Mouse (Mus musculus): ENCODE measurements around the gene Neurl1a. TPM values are rescaled to one million over a fixed set of nuclear protein-coding genes. Genes with fewer than 3 reads are reported as not detected.
A peak's percentile ranks its signal among the peaks of the same experiment; 100 is the strongest.

Neurl1a gene
- polyA plus RNA-seq (2012; rRNA removed): 1.6 and 2.0 TPM in 2 replicates

DNA sequence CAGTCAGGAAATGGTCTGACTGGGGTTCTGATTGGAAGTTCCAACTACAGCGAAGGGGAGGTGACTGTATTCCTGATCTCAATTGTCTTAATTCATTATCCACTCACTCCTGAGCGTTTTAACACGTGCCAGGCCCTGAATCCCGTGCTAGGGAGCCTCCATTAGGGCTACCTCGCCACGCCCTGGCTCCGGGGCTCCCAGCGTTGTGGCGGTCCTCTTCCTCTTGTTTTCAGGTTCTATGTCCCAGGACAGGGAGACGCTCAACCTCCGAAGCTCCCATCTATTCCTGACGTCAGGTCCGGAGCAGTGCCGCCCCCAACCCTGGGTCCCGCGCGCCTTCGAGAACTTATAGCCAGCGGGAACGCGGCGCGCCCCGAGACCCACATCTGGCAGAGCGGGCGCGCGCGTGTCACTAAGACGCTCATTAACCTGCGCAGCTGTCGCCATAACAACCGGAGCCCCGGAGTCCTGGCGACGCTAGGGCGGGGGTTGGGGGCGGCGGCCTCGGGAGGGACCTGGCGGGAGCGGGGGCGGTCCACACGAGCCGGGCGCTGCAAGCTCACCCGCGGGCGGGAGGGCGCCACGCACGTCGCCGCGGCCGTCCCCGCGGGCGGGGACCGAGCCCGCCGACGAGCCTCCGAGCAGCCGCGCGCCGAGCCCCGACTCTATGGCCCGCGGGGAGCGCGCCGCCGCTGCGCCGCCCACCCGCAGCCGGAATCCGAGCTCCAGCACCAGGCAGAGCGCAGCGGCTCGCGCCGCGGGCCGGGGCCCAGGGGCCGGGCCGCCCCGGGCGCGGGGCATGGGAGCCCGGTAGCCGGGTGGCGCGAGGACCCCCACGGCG lies at the start of gene Neurl1a:
Gene Neurl1a, plus strand, starts transcription at position 390 of the 841 bp plus-strand sequence.
- WGBS: 1% methylated on average over 98 of the region's 98 CpGs
- peak; percentile 19 for DNase-seq
- no peak within 1 kb of the TSS; the same call in 1 of the 2 replicates for H3K27ac ChIP-seq (ENCODE audit: control insufficient read depth, insufficient read depth, low read length)

DNA sequence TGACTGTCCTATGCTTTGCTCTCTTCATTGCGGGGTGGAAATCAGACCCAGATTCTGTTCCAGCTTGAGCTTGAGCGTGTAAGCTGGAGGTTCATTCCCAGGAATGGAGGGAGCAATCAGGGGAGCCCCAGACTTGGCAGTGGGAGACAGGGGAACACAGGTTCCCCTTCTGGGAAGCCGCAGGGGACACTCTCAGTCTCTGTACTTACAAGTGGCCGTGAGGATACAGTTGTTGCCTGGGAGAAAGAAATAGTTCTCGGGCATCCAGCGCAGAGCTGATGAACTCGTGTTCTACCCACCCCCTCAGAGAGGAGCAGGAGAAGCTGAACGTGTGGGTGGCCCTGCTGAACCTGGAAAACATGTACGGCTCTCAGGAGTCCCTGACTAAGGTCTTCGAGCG lies 49.8 kb upstream of the Neurl1a start:
- Histone ChIP-seq H3K4me1 (replicated peaks; ENCODE audit: control insufficient read depth, insufficient read depth, low read length) (peaks cover 10% of the 10 kb centered on the region), H3K4me3 (ENCODE audit: control insufficient read depth, insufficient read depth, low read length) (no peak overlapping the region), H3K36me3 (ENCODE audit: control insufficient read depth, insufficient read depth, low read length) (peaks cover 35% of the 10 kb centered on the region), H3K27me3 (ENCODE audit: control insufficient read depth, insufficient read depth, low read length) (no peaks in the 10 kb centered on the region), H3K27ac (ENCODE audit: control insufficient read depth, insufficient read depth, low read length) (no peak overlapping the region)
- no peak for TF ChIP-seq CTCF (IDR thresholded peaks at IDR 0.05; ENCODE audit: borderline replicate concordance, control insufficient read depth, extremely low read depth, insufficient read depth, low read length, poor library complexity)
- TF ChIP-seq POLR2A (IDR thresholded peaks at IDR 0.05; ENCODE audit: control insufficient read depth, extremely low read depth, insufficient read depth, low read length, poor library complexity): no peak
- 96% methylated on average over 11 of the region's 11 CpGs for WGBS
- no peak for DNase-seq

More for the DNA sequence above, at the start of gene Neurl1a:
- Histone ChIP-seq H3K4me1 (replicated peaks; ENCODE audit: control insufficient read depth, insufficient read depth, low read length) (peaks cover 10% of the 10 kb centered on the region), H3K36me3 (ENCODE audit: control insufficient read depth, insufficient read depth, low read length) (no peaks in the 10 kb centered on the region), H3K27me3 (ENCODE audit: control insufficient read depth, insufficient read depth, low read length) (peaks cover 6% of the 10 kb centered on the region), H3K4me3 (ENCODE audit: control insufficient read depth, insufficient read depth, low read length) (peak within 1 kb of the TSS; percentile 27)
- TF ChIP-seq POLR2A (IDR thresholded peaks at IDR 0.05; ENCODE audit: control insufficient read depth, extremely low read depth, insufficient read depth, low read length, poor library complexity): no peak

DNA sequence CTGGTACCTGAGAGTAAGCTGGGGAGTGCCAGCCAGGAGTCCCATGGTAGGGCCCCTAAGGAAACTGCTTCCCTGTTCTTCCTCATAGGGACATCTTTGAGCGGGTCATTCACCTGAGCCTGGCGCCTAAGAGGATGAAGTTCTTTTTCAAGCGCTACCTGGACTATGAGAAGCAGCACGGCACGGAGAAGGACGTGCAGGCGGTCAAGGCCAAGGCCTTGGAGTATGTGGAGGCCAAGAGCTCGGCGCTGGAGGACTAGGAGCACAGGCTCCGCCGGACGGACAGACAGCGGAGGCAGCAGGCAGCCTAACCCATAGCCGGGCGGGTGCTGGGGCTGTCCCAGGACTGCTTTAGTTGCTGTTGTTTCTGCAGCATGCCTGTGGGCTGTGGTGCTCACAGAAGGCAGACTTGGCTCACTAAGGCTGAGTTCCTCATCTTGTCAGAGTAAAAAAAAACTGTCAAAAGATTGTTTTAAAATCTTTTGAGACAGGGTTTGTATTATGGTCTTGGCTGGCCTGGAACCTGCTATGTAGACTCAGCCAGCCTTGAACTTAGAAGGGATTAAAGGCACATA lies 48.0 kb upstream of the Neurl1a start:
- TF ChIP-seq CTCF (IDR thresholded peaks at IDR 0.05; ENCODE audit: borderline replicate concordance, control insufficient read depth, extremely low read depth, insufficient read depth, low read length, poor library complexity): no peak
- no peak for TF ChIP-seq POLR2A (IDR thresholded peaks at IDR 0.05; ENCODE audit: control insufficient read depth, extremely low read depth, insufficient read depth, low read length, poor library complexity)
- H3K4me3 ChIP-seq (ENCODE audit: control insufficient read depth, insufficient read depth, low read length): no peak overlapping the region
- H3K27me3 ChIP-seq (ENCODE audit: control insufficient read depth, insufficient read depth, low read length): no peaks in the 10 kb centered on the region
- H3K27ac ChIP-seq (ENCODE audit: control insufficient read depth, insufficient read depth, low read length): no peak overlapping the region
- peaks cover 32% of the 10 kb centered on the region for H3K36me3 ChIP-seq (ENCODE audit: control insufficient read depth, insufficient read depth, low read length)
- H3K4me1 ChIP-seq (replicated peaks; ENCODE audit: control insufficient read depth, insufficient read depth, low read length): peaks cover 12% of the 10 kb centered on the region
- whole genome bisulfite sequencing: 95% methylated on average over 15 of the region's 15 CpGs
- DNase-seq: no peak

DNA sequence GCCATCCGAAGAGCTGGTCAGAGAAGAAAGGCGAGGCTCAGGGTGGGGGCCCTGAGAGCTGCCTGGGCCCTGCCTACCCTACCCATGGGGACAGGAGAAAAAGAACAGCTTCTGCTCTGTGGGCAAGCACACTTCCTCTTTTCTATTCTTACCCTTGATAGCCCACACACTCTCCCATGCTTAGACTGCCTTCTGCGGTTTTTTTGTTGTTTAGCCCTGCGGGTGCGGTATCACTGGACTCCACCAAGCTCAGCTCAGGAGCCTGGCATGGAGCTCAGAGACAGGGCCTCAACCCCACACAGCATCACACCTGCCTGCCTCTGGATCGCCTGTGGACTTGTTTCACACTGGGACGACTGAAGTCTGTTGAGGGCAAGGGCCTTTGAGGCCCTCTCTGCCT lies 45.5 kb upstream of the Neurl1a start:
- H3K27me3 ChIP-seq (ENCODE audit: control insufficient read depth, insufficient read depth, low read length): no peaks in the 10 kb centered on the region
- H3K4me3 ChIP-seq (ENCODE audit: control insufficient read depth, insufficient read depth, low read length): no peak overlapping the region
- no peak overlapping the region for H3K27ac ChIP-seq (ENCODE audit: control insufficient read depth, insufficient read depth, low read length)
- DNase-seq: no peak
- peaks cover 32% of the 10 kb centered on the region for H3K36me3 ChIP-seq (ENCODE audit: control insufficient read depth, insufficient read depth, low read length)
- TF ChIP-seq CTCF (IDR thresholded peaks at IDR 0.05; ENCODE audit: borderline replicate concordance, control insufficient read depth, extremely low read depth, insufficient read depth, low read length, poor library complexity) (no peak), POLR2A (IDR thresholded peaks at IDR 0.05; ENCODE audit: control insufficient read depth, extremely low read depth, insufficient read depth, low read length, poor library complexity) (no peak)
- 22% methylated on average over 7 of the region's 7 CpGs for WGBS
- peaks cover 26% of the 10 kb centered on the region for H3K4me1 ChIP-seq (replicated peaks; ENCODE audit: control insufficient read depth, insufficient read depth, low read length)

DNA sequence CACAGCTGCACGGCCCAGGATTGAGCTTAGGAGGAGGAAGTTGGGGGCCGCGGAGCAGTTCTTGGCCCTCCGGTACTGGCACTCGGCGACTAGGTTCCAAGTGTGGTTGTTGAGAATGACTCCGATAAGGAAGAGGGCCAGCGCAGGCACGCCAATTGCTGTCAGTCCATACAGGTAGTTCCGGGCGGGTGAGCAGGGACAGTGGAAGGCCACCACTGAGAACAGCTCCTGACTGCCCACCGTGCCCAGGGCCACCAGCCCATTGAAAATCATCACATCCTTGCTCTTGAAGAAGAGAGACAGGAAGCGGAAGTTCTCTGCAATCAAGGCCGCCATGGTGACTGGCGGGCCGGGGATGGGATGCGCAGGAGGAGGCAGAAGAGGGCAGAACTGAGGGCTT lies 43.1 kb upstream of the Neurl1a start:
- 92% methylated on average over 17 of the region's 17 CpGs for WGBS
- peaks cover 12% of the 10 kb centered on the region for H3K36me3 ChIP-seq (ENCODE audit: control insufficient read depth, insufficient read depth, low read length)
- no peak for DNase-seq
- no peak overlapping the region for H3K4me3 ChIP-seq (ENCODE audit: control insufficient read depth, insufficient read depth, low read length)
- TF ChIP-seq POLR2A (IDR thresholded peaks at IDR 0.05; ENCODE audit: control insufficient read depth, extremely low read depth, insufficient read depth, low read length, poor library complexity) (no peak), CTCF (IDR thresholded peaks at IDR 0.05; ENCODE audit: borderline replicate concordance, control insufficient read depth, extremely low read depth, insufficient read depth, low read length, poor library complexity) (no peak)
- no peak overlapping the region for H3K27ac ChIP-seq (ENCODE audit: control insufficient read depth, insufficient read depth, low read length)
- no peaks in the 10 kb centered on the region for H3K27me3 ChIP-seq (ENCODE audit: control insufficient read depth, insufficient read depth, low read length)
- H3K4me1 ChIP-seq (replicated peaks; ENCODE audit: control insufficient read depth, insufficient read depth, low read length): peaks cover 39% of the 10 kb centered on the region

DNA sequence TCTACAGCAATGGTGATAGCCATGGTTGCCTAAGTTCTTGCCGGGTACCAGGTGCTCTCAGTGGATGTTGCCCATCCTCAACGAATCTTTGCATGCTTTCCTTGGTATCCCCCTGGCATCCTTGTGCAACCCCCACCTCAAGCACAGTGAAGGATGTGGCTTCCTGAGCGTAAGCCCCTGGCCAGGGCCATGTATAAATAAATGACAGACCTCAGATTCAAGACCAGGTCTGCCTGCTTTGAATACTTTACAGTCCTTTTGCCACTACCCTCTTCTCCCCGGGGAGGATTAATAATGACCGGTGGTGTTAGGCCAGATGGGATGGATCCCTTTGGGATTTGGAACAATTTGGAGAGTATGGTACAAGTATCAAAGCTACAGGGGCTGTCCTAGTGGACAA lies 42.5 kb upstream of the Neurl1a start:
- Histone ChIP-seq H3K27me3 (ENCODE audit: control insufficient read depth, insufficient read depth, low read length) (no peaks in the 10 kb centered on the region), H3K27ac (ENCODE audit: control insufficient read depth, insufficient read depth, low read length) (no peak overlapping the region), H3K4me1 (replicated peaks; ENCODE audit: control insufficient read depth, insufficient read depth, low read length) (peaks cover 39% of the 10 kb centered on the region), H3K36me3 (ENCODE audit: control insufficient read depth, insufficient read depth, low read length) (peaks cover 11% of the 10 kb centered on the region), H3K4me3 (ENCODE audit: control insufficient read depth, insufficient read depth, low read length) (no peak overlapping the region)
- TF ChIP-seq CTCF (IDR thresholded peaks at IDR 0.05; ENCODE audit: borderline replicate concordance, control insufficient read depth, extremely low read depth, insufficient read depth, low read length, poor library complexity) (no peak), POLR2A (IDR thresholded peaks at IDR 0.05; ENCODE audit: control insufficient read depth, extremely low read depth, insufficient read depth, low read length, poor library complexity) (no peak)
- no peak for DNase-seq
- 84% methylated on average over 5 of the region's 5 CpGs for WGBS
